Mouse (Mus musculus) regulatory T cell (primary cell): ENCODE measurements around the gene Pigm.

Experiments used
- in situ Hi-C: fragments of 300-600 bp; cut with MboI, MseI; formaldehyde crosslinking; loops from one replicate; pipeline ENCODE4 v1.15.1; 2025; ENCODE audit warnings: high pct_unique_total_duplicates

Pigm gene

GRCm38 (mm10) chr1:172376198-172376667 is at the start of gene Pigm:
Gene Pigm, plus strand, starts transcription at chr1:172376546.
- in situ Hi-C loops = no loop called here

- in situ Hi-C loops = no loop called here
Observed at GRCm38 (mm10) chr1:172326684-172327083, 49.7 kb upstream of the Pigm start.

DNA sequence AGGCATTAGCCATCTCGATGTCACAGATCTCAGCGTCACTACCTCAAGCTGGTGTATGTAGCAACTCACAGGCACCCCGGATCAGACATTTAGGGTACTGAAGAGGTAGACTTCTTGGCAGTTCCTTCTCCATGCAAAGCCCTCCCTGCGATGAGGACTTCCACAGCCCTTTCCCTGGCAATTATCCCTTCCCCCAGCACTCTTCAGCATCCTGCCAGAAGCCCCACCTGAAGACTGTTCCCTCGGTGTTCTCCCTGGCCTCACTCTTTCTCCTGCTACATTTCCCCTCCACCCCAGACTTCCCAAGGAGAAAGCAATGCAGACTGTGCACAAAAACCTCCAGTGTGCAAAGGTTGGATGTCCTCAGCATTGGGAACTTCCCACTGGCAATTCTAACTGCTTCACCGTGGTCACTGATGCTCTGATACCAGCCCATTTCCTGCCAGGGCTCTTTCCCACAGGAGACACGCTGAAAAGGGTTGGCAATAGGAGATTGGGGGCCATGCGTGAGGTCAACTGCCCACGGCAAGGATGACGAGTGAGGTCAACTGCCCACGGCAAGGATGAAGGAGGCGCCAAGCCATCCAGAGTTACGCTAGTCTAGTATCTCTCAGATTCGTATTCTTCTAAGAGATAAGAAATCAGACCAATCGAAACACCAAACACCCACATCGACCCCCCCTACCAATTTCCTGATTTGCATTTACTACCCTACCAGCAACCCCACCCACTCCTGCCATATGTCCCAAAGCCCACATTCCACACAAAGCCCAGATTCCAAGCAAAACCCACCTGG is 48.9 kb upstream of the Pigm start:
- in situ Hi-C loops = no loop called here

DNA sequence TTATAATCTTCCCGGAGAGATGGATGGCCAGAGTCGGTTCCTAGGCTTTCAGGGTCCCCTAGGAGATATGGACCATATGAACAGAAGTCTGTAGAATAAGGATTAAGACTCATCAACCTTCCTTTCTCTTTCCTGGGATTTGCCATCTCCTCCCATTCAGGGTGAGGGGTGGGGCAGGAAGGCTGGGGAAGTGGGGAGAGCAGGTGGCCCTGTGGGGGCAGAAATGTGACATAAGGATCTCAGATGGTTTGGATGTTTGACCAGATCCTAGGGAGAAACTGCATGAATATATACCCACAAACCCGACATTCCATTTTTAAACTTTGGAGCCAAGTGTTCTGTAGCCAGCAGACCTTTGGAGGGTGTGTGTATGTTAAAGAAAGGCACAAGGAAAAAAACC is 48.3 kb upstream of the Pigm start:
- in situ Hi-C loops = no loop called here

DNA sequence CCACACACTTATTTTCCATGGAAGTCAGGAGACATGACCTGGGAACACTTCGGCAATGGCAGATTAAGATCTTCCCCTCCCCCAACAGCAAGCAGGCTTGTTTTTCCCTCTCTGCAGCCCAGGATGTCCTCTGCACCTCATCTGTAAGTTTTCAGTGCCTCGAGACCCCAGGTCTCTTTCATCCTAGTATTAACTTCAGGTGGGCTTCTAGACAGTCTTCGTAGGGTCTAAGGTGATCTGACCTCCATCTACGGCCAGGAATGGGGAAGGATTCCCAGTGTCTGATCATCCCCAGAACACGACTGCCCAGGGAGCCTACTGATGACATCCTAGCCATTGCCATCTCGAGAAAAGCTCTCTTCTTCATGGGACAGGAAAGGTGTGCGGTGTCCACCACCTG is 47.9 kb upstream of the Pigm start:
- in situ Hi-C loops = no loop called here

- in situ Hi-C loops = no loop called here
Observed at GRCm38 (mm10) chr1:172329131-172329530, 47.2 kb upstream of the Pigm start, which contains the start of gene Kcnj9. Gene Kcnj9, minus strand, starts transcription at chr1:172329318.

DNA sequence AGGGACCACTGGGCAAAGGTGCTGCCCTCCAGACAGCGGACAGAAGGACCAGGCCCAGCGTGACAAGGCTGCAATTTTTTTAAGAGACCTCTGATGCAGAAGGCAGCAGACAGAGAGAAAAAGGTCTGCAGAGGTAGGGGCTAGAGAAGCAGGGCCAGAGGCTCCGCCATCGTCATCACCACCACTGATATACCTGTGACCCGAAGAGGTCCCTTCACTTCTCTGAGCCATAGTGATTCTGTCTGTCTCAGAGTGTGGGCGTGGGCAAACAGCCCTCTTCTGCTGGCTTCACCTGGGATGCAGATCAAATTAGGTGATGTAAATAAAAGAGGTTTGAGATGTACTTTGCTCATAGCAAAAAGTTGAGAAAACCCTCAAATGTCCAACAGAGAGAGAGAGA is 46.7 kb upstream of the Pigm start:
- in situ Hi-C loops = no loop called here

- in situ Hi-C loops = no loop called here
Observed at GRCm38 (mm10) chr1:172331422-172331947, 44.9 kb upstream of the Pigm start.

GRCm38 (mm10) chr1:172332925-172333324 is 43.4 kb upstream of the Pigm start:
- in situ Hi-C loops = no loop called here

DNA sequence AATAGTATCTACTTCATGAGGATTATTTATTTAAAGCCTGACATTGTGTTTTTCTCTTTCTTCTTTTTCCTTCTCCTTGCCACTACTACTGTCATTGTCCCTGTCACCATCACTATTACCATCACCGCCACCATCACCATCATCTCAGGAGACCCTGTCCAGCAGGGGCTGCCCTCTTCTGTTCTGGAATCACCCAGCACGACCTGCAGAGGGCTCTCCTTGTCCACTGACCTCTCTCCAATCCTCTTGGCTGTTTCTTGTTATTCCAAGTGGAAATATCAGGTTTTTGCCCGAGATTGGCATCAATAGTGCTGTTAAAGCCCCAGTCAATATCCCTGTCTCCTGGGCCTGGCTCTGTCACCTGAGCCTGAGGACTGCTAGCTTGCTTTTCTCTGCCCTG is 42.8 kb upstream of the Pigm start:
- in situ Hi-C loops = no loop called here

- in situ Hi-C loops = no loop called here
Observed at GRCm38 (mm10) chr1:172335804-172336203, 40.5 kb upstream of the Pigm start.

DNA sequence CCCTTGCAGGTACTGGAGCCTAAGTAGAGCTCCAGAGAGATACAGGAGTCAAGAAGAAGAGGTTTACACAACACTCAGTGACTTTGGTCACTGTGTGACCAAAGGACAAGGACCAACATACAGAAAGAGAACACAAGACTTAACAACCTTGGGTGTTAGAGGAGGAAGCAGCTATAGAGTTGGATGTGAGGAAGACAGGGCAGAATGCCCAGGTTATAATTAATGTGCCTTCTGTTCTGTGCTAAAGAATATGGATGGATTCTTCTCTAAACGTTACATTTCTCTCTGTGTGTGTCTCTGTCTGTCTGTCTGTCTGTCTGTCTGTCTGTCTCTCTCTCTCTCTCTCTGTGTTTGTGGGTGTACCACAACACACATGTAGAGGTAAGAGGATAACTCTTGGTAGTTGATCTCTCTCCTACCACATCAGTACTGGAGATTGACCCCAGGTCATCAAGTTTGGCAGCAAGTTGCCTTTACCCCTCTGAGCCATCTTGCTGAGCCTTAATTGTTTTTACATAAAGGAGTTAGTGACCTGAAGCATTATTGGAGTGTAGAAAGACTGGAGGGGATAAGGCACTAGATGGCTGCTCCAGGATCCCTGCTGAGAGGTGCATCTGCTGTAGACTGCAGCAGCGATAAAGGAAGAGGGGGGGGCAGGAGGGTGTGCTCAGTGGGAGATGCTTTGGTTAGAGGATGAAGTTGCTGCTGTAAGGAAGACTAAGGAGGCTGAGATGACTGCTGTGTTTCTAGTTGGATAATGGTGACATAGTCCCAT is 38.7 kb upstream of the Pigm start:
- in situ Hi-C loops = no loop called here

DNA sequence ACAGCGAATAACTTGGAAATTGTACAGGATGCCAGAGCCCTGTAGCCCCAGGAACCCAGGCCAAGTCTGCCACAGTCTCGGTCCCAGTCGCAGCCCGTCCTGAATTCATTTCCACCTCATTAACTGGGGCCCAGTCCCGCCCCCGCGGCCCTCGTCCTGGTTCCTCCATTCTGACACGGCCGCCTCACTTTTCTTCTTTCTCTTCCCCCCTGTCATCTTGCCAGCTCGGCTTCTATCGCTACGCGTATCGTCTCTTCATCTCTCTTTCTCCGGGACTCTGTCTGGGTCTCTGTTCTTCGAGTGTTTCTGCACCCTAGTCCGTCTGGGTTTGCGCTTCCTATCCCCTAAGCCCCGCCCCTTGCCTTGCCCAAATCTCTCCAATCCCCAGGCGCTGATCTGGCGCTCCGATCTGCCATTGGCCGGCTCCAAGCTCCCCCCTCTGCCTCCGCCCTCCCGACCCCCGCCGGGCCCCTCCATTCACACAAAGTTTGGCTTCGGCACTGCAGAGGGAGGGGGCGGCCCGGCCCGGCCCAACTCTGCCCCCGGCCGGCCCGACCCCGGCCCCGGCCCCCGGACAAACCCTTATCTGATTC is 35.5 kb upstream of the Pigm start, which contains the start of gene Kcnj10:
TSS of gene Kcnj10 (plus strand) at position 482 of the 593 bp plus-strand sequence.
- in situ Hi-C loops = no loop called here

- in situ Hi-C loops = no loop called here
Observed at GRCm38 (mm10) chr1:172341386-172341785, 35.0 kb upstream of the Pigm start.

GRCm38 (mm10) chr1:172342729-172343128 is 33.6 kb upstream of the Pigm start:
- in situ Hi-C loops = no loop called here

- in situ Hi-C loops = no loop called here
Observed at GRCm38 (mm10) chr1:172343914-172344313, 32.4 kb upstream of the Pigm start.

DNA sequence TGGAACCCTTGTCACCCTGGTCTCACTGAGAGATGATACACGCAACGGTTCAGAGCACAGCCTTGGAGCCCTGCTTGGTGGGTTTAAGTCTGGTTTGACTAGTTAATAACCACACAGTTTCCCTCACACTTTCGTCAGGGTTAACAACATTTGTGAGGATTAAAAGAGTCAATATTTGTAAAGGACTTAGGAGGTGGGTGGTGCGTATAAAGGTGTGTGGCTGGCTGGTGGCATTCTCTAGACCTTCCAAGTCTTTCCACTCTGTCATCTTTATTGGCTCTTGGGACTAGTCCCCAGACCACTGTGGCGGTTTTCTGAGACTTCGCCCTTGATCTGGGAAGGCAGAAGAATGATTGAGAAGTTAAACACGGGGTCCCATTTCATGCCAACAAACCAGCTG is 31.5 kb upstream of the Pigm start:
- in situ Hi-C loops = no loop called here

- in situ Hi-C loops = no loop called here
Observed at GRCm38 (mm10) chr1:172346707-172347106, 29.6 kb upstream of the Pigm start.

GRCm38 (mm10) chr1:172347382-172347781 is 29.0 kb upstream of the Pigm start:
- in situ Hi-C loops = no loop called here

GRCm38 (mm10) chr1:172349504-172349903 is 26.8 kb upstream of the Pigm start:
- in situ Hi-C loops = no loop called here

GRCm38 (mm10) chr1:172349916-172350812 is 26.2 kb upstream of the Pigm start:
- in situ Hi-C loops = no loop called here
